Mouse (Mus musculus): Measurements from ENCODE around the gene Dnajc14. TPM values are rescaled to one million over a fixed set of nuclear protein-coding genes. Genes with fewer than 3 reads are reported as not detected.

Dnajc14 gene
- polyA plus RNA-seq, 1 experiment from 2014 or later: 56.0 TPM

Other genes starting within 250 kb of the Dnajc14 start
- 161 and 167 TPM in 2 replicates for gene Pa2g4, start 238.1 kb upstream of the Dnajc14 start, polyA plus RNA-seq (2015; fragmentation: Nextera tagmentation; extraction: Ambion mirVana)
- gene Erbb3, start 214.4 kb upstream of the Dnajc14 start, polyA plus RNA-seq (2015; fragmentation: Nextera tagmentation; extraction: Ambion mirVana): 26.9 and 27.6 TPM in 2 replicates
- gene Rps26, start 177.3 kb upstream of the Dnajc14 start, polyA plus RNA-seq (2015; fragmentation: Nextera tagmentation; extraction: Ambion mirVana): 720 and 793 TPM in 2 replicates
- 1.4 and 1.6 TPM in 2 replicates for gene Ikzf4, start 158.1 kb upstream of the Dnajc14 start, polyA plus RNA-seq (2015; fragmentation: Nextera tagmentation; extraction: Ambion mirVana)
- gene Suox, start 130.0 kb upstream of the Dnajc14 start, polyA plus RNA-seq (2015; fragmentation: Nextera tagmentation; extraction: Ambion mirVana): 13.0 and 14.6 TPM in 2 replicates
- 87.9 and 90.6 TPM in 2 replicates for gene Rab5b, start 107.8 kb upstream of the Dnajc14 start, polyA plus RNA-seq (2015; fragmentation: Nextera tagmentation; extraction: Ambion mirVana)
- 2.1 and 2.2 TPM in 2 replicates for gene Pmel, start 99.9 kb upstream of the Dnajc14 start, polyA plus RNA-seq (2015; fragmentation: Nextera tagmentation; extraction: Ambion mirVana)
- 101 and 105 TPM in 2 replicates for gene Cdk2, start 99.0 kb upstream of the Dnajc14 start, polyA plus RNA-seq (2015; fragmentation: Nextera tagmentation; extraction: Ambion mirVana)
- gene Dgka, start 59.2 kb upstream of the Dnajc14 start, polyA plus RNA-seq (2015; fragmentation: Nextera tagmentation; extraction: Ambion mirVana): 12.2 and 13.9 TPM in 2 replicates
- gene Pym1, start 56.2 kb upstream of the Dnajc14 start, polyA plus RNA-seq (2015; fragmentation: Nextera tagmentation; extraction: Ambion mirVana): 32.7 and 35.1 TPM in 2 replicates
- gene Mmp19, start 13.2 kb upstream of the Dnajc14 start, polyA plus RNA-seq (2015; fragmentation: Nextera tagmentation; extraction: Ambion mirVana): 4.9 and 5.3 TPM in 2 replicates
- 18.2 and 18.4 TPM in 2 replicates for gene Tmem198b, start 308 bp downstream of the Dnajc14 start, polyA plus RNA-seq (2015; fragmentation: Nextera tagmentation; extraction: Ambion mirVana)
- 186 and 212 TPM in 2 replicates for gene Sarnp, start 13.3 kb downstream of the Dnajc14 start, polyA plus RNA-seq (2015; fragmentation: Nextera tagmentation; extraction: Ambion mirVana)
- 76.6 and 86.4 TPM in 2 replicates for gene Ormdl2, start 17.6 kb downstream of the Dnajc14 start, polyA plus RNA-seq (2015; fragmentation: Nextera tagmentation; extraction: Ambion mirVana)
- gene Gdf11, start 87.7 kb downstream of the Dnajc14 start, polyA plus RNA-seq (2015; fragmentation: Nextera tagmentation; extraction: Ambion mirVana): 3.0 and 3.1 TPM in 2 replicates
- gene Cd63, start 96.9 kb downstream of the Dnajc14 start, polyA plus RNA-seq (2015; fragmentation: Nextera tagmentation; extraction: Ambion mirVana): 568 and 590 TPM in 2 replicates
- gene Rdh5, start 118.8 kb downstream of the Dnajc14 start, polyA plus RNA-seq (2015; fragmentation: Nextera tagmentation; extraction: Ambion mirVana): 16.0 and 24.8 TPM in 2 replicates
- 213 and 216 TPM in 2 replicates for gene Bloc1s1, start 120.0 kb downstream of the Dnajc14 start, polyA plus RNA-seq (2015; fragmentation: Nextera tagmentation; extraction: Ambion mirVana)
- gene Itga7, start 129.8 kb downstream of the Dnajc14 start, polyA plus RNA-seq (2015; fragmentation: Nextera tagmentation; extraction: Ambion mirVana): 8.5 and 12.2 TPM in 2 replicates
- gene Mettl7b, start 156.9 kb downstream of the Dnajc14 start, polyA plus RNA-seq (2015; fragmentation: Nextera tagmentation; extraction: Ambion mirVana): 0.20 and 0.23 TPM in 2 replicates
- not detected in 2 replicates for gene Olfr9, start 185.4 kb downstream of the Dnajc14 start, polyA plus RNA-seq (2015; fragmentation: Nextera tagmentation; extraction: Ambion mirVana)
- gene Olfr763, start 206.7 kb downstream of the Dnajc14 start, polyA plus RNA-seq (2015; fragmentation: Nextera tagmentation; extraction: Ambion mirVana): not detected in 2 replicates
- gene Olfr764-ps1, start 235.8 kb downstream of the Dnajc14 start, polyA plus RNA-seq (2015; fragmentation: Nextera tagmentation; extraction: Ambion mirVana): not detected in 2 replicates
- gene Olfr765, start 245.9 kb downstream of the Dnajc14 start, polyA plus RNA-seq (2015; fragmentation: Nextera tagmentation; extraction: Ambion mirVana): not detected in 2 replicates

Data from lung, embryonic 16.5 days (tissue).